Mouse (Mus musculus) layer of hippocampus, adult 11-12 months (tissue): ENCODE measurements at regions not wholly inside any gene's neighbourhood (a gene's known extent, or its start where the extent isn't known, plus 50 kb on each side); places are given as distances from the start of the nearest gene placed in this dataset.

Experiments
- DNase-seq: peaks from one replicate; pipeline ENCODE4 v3.0.0; 2022; ENCODE audit warnings: low spot score

GRCm38 (mm10) chr4:154782291-154782690, 55.0 kb upstream of the Ttc34 start:
- no peak for DNase-seq

- DNase-seq: no peak
Observed at GRCm38 (mm10) chr4:154785282-154785987, 51.8 kb upstream of the Ttc34 start.

- DNase-seq: no peak
Observed at GRCm38 (mm10) chr4:154787190-154787589, 50.1 kb upstream of the Ttc34 start.
